In genomic region chr10:9675550-9676417, GRCm38 (mm10) we compare ENCODE assay signal across 9 mouse cellular contexts. TPM values are rescaled to one million over a fixed set of nuclear protein-coding genes. Genes with fewer than 3 reads are reported as not detected.
A peak's percentile ranks its signal among the peaks of the same experiment; 100 is the strongest.
DNase-seq lines count a peak whose midpoint lies in the region; ATAC-seq lines count a peak whose summit lies in the region.
"Had no signal": no experiment of that assay in that cellular context is flagged by ENCODE, and none has a peak within 500 bp of the region (broad histone marks: within the 10 kb centered on the region; RNA-seq: fewer than 3 reads in every experiment).

No protein-coding gene starts in this region.

- H3K4me2 ChIP-seq in embryonic facial prominence, embryonic 15.5 days (replicated peaks) = peak overlapping the region; percentile 93
- H3K4me2 ChIP-seq in hindbrain, embryonic 15.5 days = peak overlapping the region; percentile 78

- 5% methylated on average over 36 of the region's 36 CpGs for WGBS in embryonic facial prominence, embryonic 15.5 days
- 2% methylated on average over 36 of the region's 36 CpGs for WGBS in hindbrain, embryonic 15.5 days

- H3K9me3 ChIP-seq in embryonic facial prominence, embryonic 15.5 days (replicated peaks) = no peaks in the 10 kb centered on the region
- H3K9me3 ChIP-seq in hindbrain, embryonic 15.5 days = no peaks in the 10 kb centered on the region

- H3K27me3 ChIP-seq in embryonic facial prominence, embryonic 15.5 days = peaks cover 4% of the 10 kb centered on the region; the same call in 1 of the 2 replicates
- no peaks in the 10 kb centered on the region for H3K27me3 ChIP-seq in hindbrain, embryonic 15.5 days
- H3K27me3 ChIP-seq: CH12.LX had no signal

- DNase-seq in frontal cortex, postnatal 10 days (ENCODE audit: low spot score in 2 of 2) = no peak
- DNase-seq in ES-CJ7 (ENCODE audit: low read depth, low spot score) = peak; percentile 6
- DNase-seq in lung, postnatal 14 days = peak; percentile 5
- DNase-seq in testis, postnatal 10 days (ENCODE audit: low spot score) = peak; percentile 51
- DNase-seq in c-Kit-positive CD71-positive TER-119-positive erythroid progenitor cells, embryonic 14.5 days (ENCODE audit: low spot score) = no peak

- H3K4me1 ChIP-seq in embryonic facial prominence, embryonic 15.5 days = peaks cover 31% of the 10 kb centered on the region
- H3K4me1 ChIP-seq in hindbrain, embryonic 15.5 days (replicated peaks) = peaks cover 33% of the 10 kb centered on the region

- peak overlapping the region; percentile 59; the same call in 1 of the 2 replicates for H3K9ac ChIP-seq in embryonic facial prominence, embryonic 15.5 days
- H3K9ac ChIP-seq in hindbrain, embryonic 15.5 days = peak overlapping the region; percentile 74

- H3K27ac ChIP-seq in embryonic facial prominence, embryonic 15.5 days (replicated peaks) = peak overlapping the region; percentile 81; the same call in 1 of the 2 replicates
- peak overlapping the region; percentile 78 for H3K27ac ChIP-seq in hindbrain, embryonic 15.5 days (replicated peaks)

- peak overlapping the region; percentile 65 for H3K4me3 ChIP-seq in embryonic facial prominence, embryonic 15.5 days (replicated peaks)
- peak overlapping the region; percentile 76 for H3K4me3 ChIP-seq in hindbrain, embryonic 15.5 days

- ATAC-seq in frontal cortex, adult (ENCODE audit: low TSS enrichment) = peak; percentile 47; the same call in 1 of the 2 replicates
- ATAC-seq in embryonic facial prominence, embryonic 15.5 days (ENCODE audit: insufficient number of reproducible peaks, low FRiP score, low TSS enrichment, low read depth) = 0 out of 2 replicates have a peak, but pooled peaks have one; percentile 16
- ATAC-seq in hindbrain, embryonic 15.5 days (ENCODE audit: low FRiP score, low read depth) = peak; percentile 67

- no peaks in the 10 kb centered on the region for H3K36me3 ChIP-seq in embryonic facial prominence, embryonic 15.5 days
- H3K36me3 ChIP-seq in hindbrain, embryonic 15.5 days = no peaks in the 10 kb centered on the region

RNA-seq across cellular contexts. Expression of gene Samd5, which starts 0.8 kb away (rescaled TPM):
- polyA plus RNA-seq in embryonic facial prominence, embryonic 15.5 days (2015; fragmentation: Nextera tagmentation; extraction: Ambion mirVana) = 11.2 and 11.3 TPM in 2 replicates
- 4.3 and 4.9 TPM in 2 replicates for polyA plus RNA-seq in hindbrain, embryonic 15.5 days (2015; fragmentation: Nextera tagmentation; extraction: Ambion mirVana)

Comparison
In these comparisons a context has a peak if more than half of its experiments do, and no peak if none do; other contexts are left out.
1. ATAC-seq: peak in every context shown above with its lines; median percentile 67 in hindbrain, embryonic 15.5 days; 47 in frontal cortex, adult; 16 in embryonic facial prominence, embryonic 15.5 days.
2. DNase-seq: peak in ES-CJ7 (single experiment), lung, postnatal 14 days (single experiment) and testis, postnatal 10 days (single experiment); none in frontal cortex, postnatal 10 days (0 of 2) and c-Kit-positive CD71-positive TER-119-positive erythroid progenitor cells, embryonic 14.5 days (single experiment).